Mouse (Mus musculus) megakaryocyte-erythroid progenitor cell, adult 5-6 weeks (primary cell): ENCODE data around the gene Flvcr1. TPM values are rescaled to one million over a fixed set of nuclear protein-coding genes. Genes with fewer than 3 reads are reported as not detected.
A peak's percentile ranks its signal among the peaks of the same experiment; 100 is the strongest.

Experiments
- ATAC-seq: replicated peaks from 2 replicates; pipeline ENCODE4 v1.8.0; 2016; ENCODE audit warnings: mild to moderate bottlenecking, inconsistent platforms; ENCODE audit not compliant: severe bottlenecking, poor library complexity, low FRiP score, low TSS enrichment
- total RNA-seq, 2 experiments: library from RNA; stranded (forward) in 1 of 2; stranded (reverse) in 1 of 2; fragments of 200-1000, 215-1000 nt in 1 of 2; fragments of >200 nt in 1 of 2; fragmentation: Nextera tagmentation in 1 of 2; gene quantifications; 2 replicates each; pipeline ENCODE4 v1.2.3; 2014 to 2017

The Flvcr1 gene
- total RNA-seq (2014; fragmentation: Nextera tagmentation) (28.5 and 30.6 TPM in 2 replicates), total RNA-seq (2017) (28.2 and 30.3 TPM in 2 replicates)

- ATAC-seq: peak; percentile 95
These were observed at the start of gene Flvcr1 for GRCm38 (mm10) chr1:191026021-191026713. Flvcr1 (minus strand) TSS chr1:191026158.

GRCm38 (mm10) chr1:191075199-191075883 is 49.4 kb upstream of the Flvcr1 start:
- ATAC-seq: no peak

GRCm38 (mm10) chr1:191073486-191073885 is 47.5 kb upstream of the Flvcr1 start:
- peak; percentile 36 for ATAC-seq

GRCm38 (mm10) chr1:191073001-191073400 is 47.0 kb upstream of the Flvcr1 start:
- ATAC-seq: no peak

- ATAC-seq: no peak
These were observed 46.5 kb upstream of the Flvcr1 start for GRCm38 (mm10) chr1:191072329-191072913.

GRCm38 (mm10) chr1:191071613-191072012 is 45.7 kb upstream of the Flvcr1 start:
- ATAC-seq: no peak

GRCm38 (mm10) chr1:191070259-191070658 is 44.3 kb upstream of the Flvcr1 start:
- ATAC-seq: no peak

- no peak for ATAC-seq
These were observed 42.4 kb upstream of the Flvcr1 start for GRCm38 (mm10) chr1:191068377-191068776.

- no peak for ATAC-seq
These were observed 39.2 kb upstream of the Flvcr1 start for GRCm38 (mm10) chr1:191065188-191065587.

GRCm38 (mm10) chr1:191064535-191064934 is 38.6 kb upstream of the Flvcr1 start:
- no peak for ATAC-seq

- no peak for ATAC-seq
These were observed 37.7 kb upstream of the Flvcr1 start for GRCm38 (mm10) chr1:191063700-191064099.

GRCm38 (mm10) chr1:191062781-191063485 is 37.0 kb upstream of the Flvcr1 start, which contains the start of the genes Tatdn3 and Nsl1:
Tatdn3 (minus strand) TSS chr1:191062932.
Nsl1 (plus strand) TSS chr1:191063012.
- peak; percentile 93 for ATAC-seq

GRCm38 (mm10) chr1:191062241-191062780 is 36.4 kb upstream of the Flvcr1 start:
- ATAC-seq: no peak

GRCm38 (mm10) chr1:191057461-191057860 is 31.5 kb upstream of the Flvcr1 start:
- ATAC-seq: no peak

GRCm38 (mm10) chr1:191055533-191055873 is 29.5 kb upstream of the Flvcr1 start:
- peak; percentile 90 for ATAC-seq

GRCm38 (mm10) chr1:191054870-191055532 is 29.0 kb upstream of the Flvcr1 start:
- ATAC-seq: peak; percentile 94

- ATAC-seq: no peak
These were observed 27.6 kb upstream of the Flvcr1 start for GRCm38 (mm10) chr1:191053555-191053954.

GRCm38 (mm10) chr1:191046231-191046824 is 20.4 kb upstream of the Flvcr1 start:
- ATAC-seq: no peak

- no peak for ATAC-seq
These were observed 19.3 kb upstream of the Flvcr1 start for GRCm38 (mm10) chr1:191045264-191045663.
